Mouse (Mus musculus): ENCODE results near the gene Fkbp2.

The Fkbp2 gene

GRCm38 (mm10) chr19:6950613-6951153, 29.6 kb downstream of the Fkbp2 start:
- in situ Hi-C loops (cut with MboI; ENCODE audit: low pct_unique_long_range_greater_than_20kb in 1 of 2, low sequenced_read_pairs in 2 of 2, unreplicated experiment in 1 of 2): no loop called here

GRCm38 (mm10) chr19:6949951-6950350, 30.4 kb downstream of the Fkbp2 start:
- in situ Hi-C loops (cut with MboI; ENCODE audit: low pct_unique_long_range_greater_than_20kb in 1 of 2, low sequenced_read_pairs in 2 of 2, unreplicated experiment in 1 of 2): no loop called here

GRCm38 (mm10) chr19:6949532-6949931, 30.8 kb downstream of the Fkbp2 start:
- in situ Hi-C loops (cut with MboI; ENCODE audit: low pct_unique_long_range_greater_than_20kb in 1 of 2, low sequenced_read_pairs in 2 of 2, unreplicated experiment in 1 of 2): no loop called here

- in situ Hi-C loops (cut with MboI; ENCODE audit: low pct_unique_long_range_greater_than_20kb in 1 of 2, low sequenced_read_pairs in 2 of 2, unreplicated experiment in 1 of 2): no loop called here
Observed at GRCm38 (mm10) chr19:6948186-6948585, 32.1 kb downstream of the Fkbp2 start.

GRCm38 (mm10) chr19:6947742-6948141, 32.6 kb downstream of the Fkbp2 start:
- in situ Hi-C loops (cut with MboI; ENCODE audit: low pct_unique_long_range_greater_than_20kb in 1 of 2, low sequenced_read_pairs in 2 of 2, unreplicated experiment in 1 of 2): no loop called here

GRCm38 (mm10) chr19:6943709-6944108, 36.6 kb downstream of the Fkbp2 start:
- in situ Hi-C loops (cut with MboI; ENCODE audit: low pct_unique_long_range_greater_than_20kb in 1 of 2, low sequenced_read_pairs in 2 of 2, unreplicated experiment in 1 of 2): no loop called here

GRCm38 (mm10) chr19:6942764-6943163, 37.5 kb downstream of the Fkbp2 start:
- in situ Hi-C loops (cut with MboI; ENCODE audit: low pct_unique_long_range_greater_than_20kb in 1 of 2, low sequenced_read_pairs in 2 of 2, unreplicated experiment in 1 of 2): no loop called here

GRCm38 (mm10) chr19:6942249-6942691, 38.0 kb downstream of the Fkbp2 start, which contains the start of gene Gpr137:
TSS of gene Gpr137 (minus strand) at chr19:6942480.
- in situ Hi-C loops (cut with MboI; ENCODE audit: low pct_unique_long_range_greater_than_20kb in 1 of 2, low sequenced_read_pairs in 2 of 2, unreplicated experiment in 1 of 2): no loop called here

GRCm38 (mm10) chr19:6941372-6942248, 38.7 kb downstream of the Fkbp2 start, which contains the start of gene Bad:
TSS of gene Bad (plus strand) at chr19:6941861.
- in situ Hi-C loops (cut with MboI; ENCODE audit: low pct_unique_long_range_greater_than_20kb in 1 of 2, low sequenced_read_pairs in 2 of 2, unreplicated experiment in 1 of 2): no loop called here

- in situ Hi-C loops (cut with MboI; ENCODE audit: low pct_unique_long_range_greater_than_20kb in 1 of 2, low sequenced_read_pairs in 2 of 2, unreplicated experiment in 1 of 2): no loop called here
Observed at GRCm38 (mm10) chr19:6940396-6941351, 39.6 kb downstream of the Fkbp2 start.

- in situ Hi-C loops (cut with MboI; ENCODE audit: low pct_unique_long_range_greater_than_20kb in 1 of 2, low sequenced_read_pairs in 2 of 2, unreplicated experiment in 1 of 2): loop anchor here in 1 of 2 experiments (5.0 kb wide), 1 partner anchor 67 kb away; no protein-coding TSS in a partner anchor
Observed at GRCm38 (mm10) chr19:6939106-6940002, 40.9 kb downstream of the Fkbp2 start.

- in situ Hi-C loops (cut with MboI; ENCODE audit: low pct_unique_long_range_greater_than_20kb in 1 of 2, low sequenced_read_pairs in 2 of 2, unreplicated experiment in 1 of 2): loop anchor here in 1 of 2 experiments (5.0 kb wide), 1 partner anchor 66 kb away; no protein-coding TSS in a partner anchor
Observed at GRCm38 (mm10) chr19:6937541-6938465, 42.5 kb downstream of the Fkbp2 start.

- in situ Hi-C loops (cut with MboI; ENCODE audit: low pct_unique_long_range_greater_than_20kb in 1 of 2, low sequenced_read_pairs in 2 of 2, unreplicated experiment in 1 of 2): loop anchor here in 1 of 2 experiments (5.0 kb wide), 1 partner anchor 64 kb away; no protein-coding TSS in a partner anchor
Observed at GRCm38 (mm10) chr19:6936299-6936698, 44.0 kb downstream of the Fkbp2 start.

GRCm38 (mm10) chr19:6934195-6934977, 45.9 kb downstream of the Fkbp2 start, which contains the start of gene Kcnk4:
TSS of gene Kcnk4 (minus strand) at chr19:6934515.
- in situ Hi-C loops (cut with MboI; ENCODE audit: low pct_unique_long_range_greater_than_20kb in 1 of 2, low sequenced_read_pairs in 2 of 2, unreplicated experiment in 1 of 2): no loop called here

GRCm38 (mm10) chr19:6933436-6934194, 46.7 kb downstream of the Fkbp2 start:
- in situ Hi-C loops (cut with MboI; ENCODE audit: low pct_unique_long_range_greater_than_20kb in 1 of 2, low sequenced_read_pairs in 2 of 2, unreplicated experiment in 1 of 2): no loop called here
